Mouse (Mus musculus): ENCODE data around the gene Pum3.

The Pum3 gene

DNA sequence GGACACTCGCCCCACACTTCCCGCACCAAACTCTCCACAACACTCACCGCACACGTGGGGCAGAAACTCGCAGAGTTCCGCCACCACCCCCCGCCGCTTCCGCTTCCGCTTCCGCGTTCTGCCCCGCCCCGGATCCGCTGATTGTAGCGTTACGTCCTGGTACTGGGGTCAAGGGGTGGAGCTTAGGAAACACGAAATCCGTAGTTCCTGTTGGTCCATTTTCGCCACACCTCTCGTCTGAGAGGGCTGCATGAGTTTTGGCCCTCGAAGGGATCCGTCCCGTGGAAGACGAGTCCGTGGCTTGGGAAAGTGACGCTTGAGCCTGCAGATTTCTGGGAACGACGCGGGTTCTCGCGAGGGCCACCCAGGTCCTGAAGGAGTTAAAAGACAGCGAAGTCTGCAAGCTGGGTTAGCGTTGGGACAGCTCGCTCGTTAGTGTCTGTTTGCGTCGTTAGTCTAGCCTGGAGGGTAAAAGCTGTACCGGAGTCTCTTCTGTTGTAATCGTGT, at the start of gene Pum3:
Pum3 (minus strand) TSS at position 81 of the 507 bp plus-strand sequence.
- peak; percentile 99 for DNase-seq

DNA sequence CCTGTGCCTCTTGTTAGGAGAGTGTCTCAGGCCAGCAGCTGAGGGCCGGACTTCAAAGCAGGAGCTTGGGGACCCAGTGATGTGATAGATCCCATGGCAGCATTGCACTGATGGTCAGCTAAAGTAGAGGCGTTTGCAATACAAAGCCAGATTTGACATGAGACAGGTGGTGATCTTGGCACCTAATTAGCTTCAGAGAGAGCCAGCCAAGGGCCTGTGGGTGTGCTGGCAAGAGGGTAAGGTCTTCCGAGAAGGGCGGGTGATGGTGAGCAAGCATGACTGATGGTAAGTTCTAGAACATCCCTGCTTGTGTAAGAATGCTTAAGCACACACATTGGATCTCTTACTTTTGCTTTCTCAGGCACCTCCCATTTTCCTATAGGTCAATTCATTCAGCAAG, 37.1 kb upstream of the Pum3 start:
- peak; percentile 86 for DNase-seq

DNA sequence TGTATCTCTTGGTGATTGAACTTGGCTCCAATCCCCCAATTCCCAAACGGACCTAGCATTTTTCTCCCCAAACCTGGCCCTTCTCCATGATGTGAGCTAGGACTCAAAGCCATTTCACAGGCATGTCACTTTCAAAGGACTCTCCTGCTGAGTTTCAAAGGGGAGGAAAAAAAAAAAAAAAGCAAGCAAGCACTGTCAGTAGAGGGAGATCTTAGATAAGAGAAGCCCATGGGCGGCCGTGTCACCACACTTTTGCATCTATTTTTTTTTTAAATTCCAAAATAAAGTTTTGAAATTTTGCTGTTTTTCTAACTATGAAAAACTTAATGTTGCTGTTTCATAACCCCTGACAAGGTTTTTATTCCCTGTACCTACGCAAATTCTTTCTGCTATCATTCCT, 33.0 kb upstream of the Pum3 start:
- no peak for DNase-seq

DNA sequence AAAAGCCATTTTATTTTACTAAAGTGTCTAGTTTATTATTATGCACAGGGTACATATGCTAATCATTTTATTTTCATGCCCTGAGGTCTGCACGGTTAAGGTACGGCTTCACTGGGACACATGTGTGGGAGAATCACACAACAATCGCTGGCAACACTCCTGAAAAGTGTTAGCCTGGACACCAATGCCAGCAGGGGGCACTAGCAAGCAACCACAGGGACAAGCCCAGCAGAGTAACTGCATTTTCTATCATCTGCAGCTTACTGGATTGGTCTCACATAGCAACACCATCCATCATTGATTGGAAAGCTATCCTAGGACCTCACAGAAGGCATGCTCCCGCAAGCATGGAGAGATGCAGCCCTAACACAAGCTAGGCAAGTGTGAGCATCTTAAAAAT, 20.8 kb upstream of the Pum3 start:
- peak; percentile 55 for DNase-seq

DNA sequence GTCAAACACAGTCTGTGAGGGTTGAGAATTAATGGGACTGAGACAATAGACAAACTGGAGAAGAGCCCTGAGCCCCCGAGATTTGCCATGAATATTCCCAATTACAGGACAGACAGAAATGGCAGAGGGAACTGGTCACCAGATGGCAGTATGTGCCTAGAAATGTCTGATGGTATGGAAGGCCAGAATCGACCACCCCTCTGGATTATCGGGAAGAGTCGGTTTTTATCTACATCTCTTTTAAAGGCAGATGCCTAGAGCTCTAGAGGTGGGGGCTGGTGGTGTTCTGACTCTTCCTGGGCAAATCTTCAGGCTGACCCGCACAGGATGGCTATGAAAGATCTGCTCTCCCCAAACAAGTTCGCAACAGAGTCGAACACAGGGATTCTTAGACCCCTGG, 17.9 kb upstream of the Pum3 start:
- DNase-seq: no peak

DNA sequence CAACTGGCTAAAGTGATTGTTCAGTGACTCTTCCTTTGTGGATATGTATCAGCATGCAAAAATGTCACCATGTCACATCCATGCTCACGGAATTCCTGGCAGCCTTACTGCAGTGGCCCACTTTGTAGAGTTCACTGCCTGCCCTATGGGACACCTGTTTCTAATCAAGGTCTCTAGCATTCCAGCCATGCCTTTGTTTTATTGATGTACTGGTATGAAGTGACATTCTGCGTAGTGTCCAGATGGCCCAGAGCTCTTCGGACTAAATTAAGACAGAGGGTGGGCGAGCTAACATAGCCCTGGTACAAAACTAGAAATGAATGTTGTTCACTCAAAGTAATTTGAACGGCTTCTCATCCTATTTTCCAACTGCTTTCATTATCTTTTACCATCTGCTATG, 11.5 kb upstream of the Pum3 start:
- no peak for DNase-seq

DNA sequence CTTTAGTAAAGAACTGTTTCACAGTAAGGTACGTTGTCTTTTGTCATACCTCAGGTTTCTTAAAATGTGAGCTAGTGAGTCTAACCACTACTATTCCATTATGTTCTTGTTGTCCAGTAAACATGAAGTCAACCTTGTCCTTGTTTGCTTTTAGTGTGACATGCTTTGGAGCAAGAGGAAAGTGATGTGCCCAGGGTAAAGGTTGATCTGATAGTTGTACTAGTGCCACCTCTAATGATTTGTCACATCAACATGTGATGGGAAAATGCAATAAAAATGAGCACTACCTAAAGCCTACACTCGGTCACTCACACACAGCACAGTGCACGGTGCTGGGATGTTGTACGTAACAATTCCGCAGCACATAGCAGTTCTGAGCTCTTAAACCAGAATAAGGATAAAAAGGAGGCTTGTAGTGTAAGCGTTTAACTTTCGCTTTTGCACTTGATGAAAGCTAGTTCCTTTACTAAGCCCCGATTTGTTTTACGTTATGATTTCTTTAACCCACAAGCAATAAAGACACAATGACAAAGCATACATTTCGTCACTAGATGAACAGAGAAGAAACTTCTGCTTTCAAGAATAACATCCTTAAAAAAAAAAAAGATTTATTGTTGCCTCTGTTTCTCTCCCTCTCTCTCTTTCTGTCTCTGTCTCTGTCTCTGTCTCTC, 8.5 kb upstream of the Pum3 start:
- no peak for DNase-seq

DNA sequence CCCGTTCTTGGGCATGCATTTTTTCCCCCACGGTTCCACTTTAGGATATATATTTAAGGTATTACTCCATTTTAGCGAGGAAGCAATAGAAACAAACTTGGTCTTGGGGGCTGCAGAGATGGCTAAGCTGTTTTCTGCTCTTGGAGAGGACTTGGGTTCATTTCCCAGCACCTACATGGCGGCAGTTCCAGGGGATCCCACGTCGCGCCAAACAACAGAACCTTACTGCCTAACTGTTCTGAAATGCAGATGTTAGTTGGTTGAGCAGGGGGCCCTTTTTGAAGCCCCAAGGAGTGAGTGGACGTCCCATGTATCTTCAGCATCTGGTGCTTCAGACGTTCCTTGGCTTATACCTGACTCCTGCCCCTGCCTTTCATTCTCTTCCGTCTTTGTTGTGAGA, 781 bp upstream of the Pum3 start:
- DNase-seq: no peak

DNA sequence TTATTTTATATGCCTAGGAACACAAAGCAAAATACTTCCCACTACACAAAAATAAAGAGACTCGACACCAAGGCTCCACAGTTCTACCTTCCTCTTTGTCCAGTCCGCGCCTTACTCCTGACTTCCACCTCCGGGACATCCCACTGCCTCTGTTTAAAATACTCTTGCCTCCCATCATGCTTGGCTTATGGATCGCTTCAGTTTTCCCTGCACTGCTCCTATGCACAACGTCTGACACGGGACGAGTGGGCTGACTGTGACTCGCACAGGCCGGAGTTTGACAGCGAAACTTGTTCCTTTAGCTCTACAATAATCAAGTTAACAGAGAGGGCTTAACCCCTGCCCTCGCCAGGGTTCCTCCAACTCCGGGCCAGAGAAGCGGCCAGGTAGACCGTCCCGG, 344 bp downstream of the Pum3 start:
- no peak for DNase-seq

DNA sequence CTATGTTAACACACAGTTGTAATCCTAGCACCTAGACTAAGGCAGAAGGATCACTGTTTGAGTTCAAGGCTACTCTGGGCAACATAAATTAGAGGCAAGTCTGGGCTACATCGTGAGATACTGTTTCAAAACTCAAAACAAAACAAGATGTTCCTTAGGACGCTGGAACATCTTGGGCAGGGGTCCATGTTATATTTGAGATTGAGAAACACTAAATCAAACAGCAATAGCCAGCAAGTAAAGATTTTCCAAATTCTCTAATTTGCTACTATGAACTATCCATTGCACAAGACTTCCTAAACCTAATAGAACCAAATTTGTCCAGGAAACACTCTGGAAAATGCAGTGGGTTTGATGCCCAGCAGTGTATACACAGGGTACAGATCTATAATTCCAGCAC, 1.8 kb downstream of the Pum3 start:
- no peak for DNase-seq

DNA sequence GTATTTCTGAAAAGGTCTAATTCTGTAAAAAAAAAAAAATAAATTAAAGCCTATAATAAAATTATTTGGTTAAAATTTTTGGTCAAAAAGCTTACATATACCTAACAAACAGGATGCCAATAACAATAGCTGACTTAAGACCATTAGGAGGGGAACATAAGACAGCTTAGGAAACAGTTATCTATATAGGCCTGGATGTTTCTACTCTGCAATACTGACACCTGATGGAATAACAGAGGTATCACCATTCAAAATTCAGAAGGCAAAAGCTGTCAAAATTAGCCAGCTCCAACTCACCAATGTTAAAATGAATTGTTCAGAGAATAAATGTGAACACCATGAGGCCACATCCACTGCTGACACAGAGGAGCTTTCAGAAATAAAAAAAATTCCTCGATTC, 3.2 kb downstream of the Pum3 start:
- no peak for DNase-seq

DNA sequence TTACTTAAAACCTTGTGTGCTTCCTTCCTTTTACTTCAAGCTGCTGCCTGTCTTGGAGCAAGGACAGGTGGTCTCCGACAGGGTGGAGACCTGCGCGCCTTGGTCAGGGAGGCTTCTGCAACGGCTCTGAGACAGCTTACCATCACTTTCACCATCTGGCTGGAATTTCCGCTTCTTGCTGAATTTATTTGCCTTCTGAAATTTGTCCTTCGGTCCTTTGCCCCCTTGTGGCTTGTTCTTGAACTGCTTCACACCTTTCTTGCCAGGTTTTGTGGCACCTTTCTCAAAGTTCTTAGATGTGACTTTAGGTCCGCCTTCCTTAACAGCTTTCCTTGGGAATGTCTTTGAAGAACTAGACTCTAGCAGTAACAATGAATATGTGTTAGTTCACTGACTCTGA, 4.0 kb downstream of the Pum3 start:
- peak; percentile 73 for DNase-seq

DNA sequence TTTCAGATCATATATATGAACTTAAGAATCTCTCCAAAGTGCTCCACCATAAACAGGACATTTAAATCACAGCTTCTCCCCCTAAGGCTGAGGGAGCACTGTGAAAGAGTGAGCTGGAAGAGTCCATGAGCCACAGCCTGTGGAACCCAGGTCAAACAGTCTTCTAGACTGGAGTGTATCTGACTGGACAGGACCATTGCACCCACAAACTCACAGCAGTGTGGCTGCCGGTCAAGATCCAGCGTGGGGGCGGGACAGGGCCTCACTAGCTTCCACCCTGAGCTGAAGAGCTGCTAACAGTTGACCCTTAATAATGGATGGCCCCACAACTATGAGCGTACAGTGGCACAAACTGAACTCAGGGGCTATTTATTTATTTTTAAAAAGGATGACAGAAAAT, 12.2 kb downstream of the Pum3 start:
- DNase-seq: no peak

DNA sequence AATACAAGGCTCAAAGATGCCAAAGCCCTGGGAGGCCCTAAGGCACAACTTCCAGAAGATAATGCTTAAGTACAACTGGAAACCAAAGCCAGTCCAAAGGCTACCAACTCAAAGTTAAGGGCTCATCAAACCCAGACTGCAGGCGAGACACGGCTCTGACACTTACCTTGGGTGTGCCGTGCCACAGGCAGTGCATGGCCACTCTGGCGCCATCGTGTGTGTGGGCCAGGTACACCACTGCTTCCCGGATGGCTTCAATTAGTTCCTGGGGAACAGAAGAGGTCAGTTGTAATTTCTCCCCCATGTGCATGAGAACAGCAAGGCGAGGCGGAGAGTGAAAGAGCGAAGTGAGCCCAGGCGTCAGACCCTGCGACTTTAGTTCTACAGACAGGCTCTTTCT, 13.1 kb downstream of the Pum3 start:
- peak; percentile 22 for DNase-seq

DNA sequence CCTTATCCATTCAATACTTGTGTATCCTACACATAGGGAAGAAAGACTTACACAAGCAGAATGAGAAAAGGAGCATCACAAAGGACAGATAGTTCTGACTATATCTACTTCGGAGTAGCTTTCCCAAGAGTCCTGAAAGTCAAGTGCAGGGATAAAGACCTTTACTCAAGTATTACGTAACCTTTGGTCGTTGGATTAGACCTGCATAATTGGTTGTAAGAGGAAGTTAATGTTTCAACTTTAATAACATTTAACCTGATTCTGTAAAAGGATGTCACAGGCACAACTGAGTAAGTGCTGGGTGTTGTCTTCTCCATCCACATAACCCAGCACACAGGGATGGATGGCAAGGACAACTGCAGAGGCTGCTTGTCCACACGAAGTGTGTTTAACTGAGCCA, 18.3 kb downstream of the Pum3 start:
- DNase-seq: no peak

DNA sequence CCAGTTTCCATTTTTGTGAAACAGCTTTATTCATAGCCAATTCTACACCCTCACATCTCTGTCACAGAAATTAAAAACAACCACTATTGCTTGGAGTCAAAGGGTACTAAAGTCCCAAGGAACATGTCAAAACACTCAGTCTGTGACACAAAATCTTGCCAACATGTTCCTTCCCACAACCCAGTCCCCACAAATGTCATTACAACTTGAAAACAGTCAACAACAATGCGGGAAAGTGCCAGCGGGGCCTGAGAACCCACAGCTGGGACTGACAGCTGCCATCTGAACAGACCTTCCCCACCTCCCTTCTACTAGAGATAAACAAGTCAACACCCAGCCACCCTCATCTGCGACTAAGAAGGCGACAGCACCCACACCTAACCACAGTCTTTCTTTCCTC, 18.9 kb downstream of the Pum3 start:
- no peak for DNase-seq

DNA sequence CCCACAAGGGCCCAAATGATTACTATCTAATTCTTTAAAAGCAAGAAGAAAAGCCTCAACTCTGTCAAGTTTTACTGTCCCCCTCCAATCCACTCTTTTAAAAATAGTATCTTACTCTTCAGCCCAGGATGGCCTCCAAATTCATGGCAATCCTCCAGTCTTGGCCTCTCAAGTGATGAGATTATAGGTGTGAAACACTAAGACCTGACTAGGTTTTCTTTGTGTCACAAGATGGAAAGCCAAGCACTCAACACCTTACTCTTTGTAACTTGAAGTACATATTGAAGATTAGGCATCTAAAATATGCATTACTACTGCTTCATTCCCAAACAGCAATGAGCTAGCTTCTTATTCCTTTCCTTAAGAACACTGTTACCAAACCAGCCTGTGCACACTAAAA, 19.8 kb downstream of the Pum3 start:
- no peak for DNase-seq

DNA sequence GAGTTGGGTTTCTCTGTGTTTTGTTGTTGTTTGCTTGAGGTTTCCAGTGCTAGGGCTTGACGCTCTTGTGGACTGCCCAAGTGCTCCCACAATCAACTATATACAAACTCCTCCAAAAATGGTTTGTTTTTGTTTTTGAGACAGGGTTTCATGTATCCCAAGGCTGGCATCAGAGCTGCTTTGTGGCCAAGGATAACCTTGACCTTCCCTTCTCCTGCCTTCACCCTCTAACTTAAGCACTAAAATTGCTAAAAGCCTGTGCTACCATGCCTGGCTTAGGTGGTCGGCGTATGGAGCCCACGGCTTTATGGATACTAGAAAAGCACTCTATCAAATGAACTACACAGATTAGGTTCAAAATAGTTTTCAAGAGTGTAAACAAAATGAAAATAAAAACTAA, 20.4 kb downstream of the Pum3 start:
- DNase-seq: no peak

DNA sequence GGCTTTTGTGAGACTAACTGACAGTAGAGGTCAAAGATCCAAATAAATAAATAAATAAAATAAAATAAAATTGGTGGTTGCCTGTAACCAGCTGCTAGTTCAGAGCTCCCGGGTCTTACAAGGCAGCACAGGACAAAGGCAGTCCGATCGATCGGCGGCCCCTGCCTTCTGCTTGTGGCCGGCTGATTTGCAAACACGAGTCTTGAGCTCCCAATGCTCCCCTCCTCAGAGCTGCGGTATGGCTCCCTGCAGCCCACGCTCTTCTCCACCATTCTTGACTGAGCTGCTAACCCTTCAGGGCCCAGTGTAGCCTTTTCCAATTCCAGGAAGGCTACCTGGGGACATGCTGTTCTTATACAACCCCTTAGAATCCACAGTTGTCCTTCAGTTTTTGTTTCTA, 31.8 kb downstream of the Pum3 start:
- DNase-seq: no peak

DNA sequence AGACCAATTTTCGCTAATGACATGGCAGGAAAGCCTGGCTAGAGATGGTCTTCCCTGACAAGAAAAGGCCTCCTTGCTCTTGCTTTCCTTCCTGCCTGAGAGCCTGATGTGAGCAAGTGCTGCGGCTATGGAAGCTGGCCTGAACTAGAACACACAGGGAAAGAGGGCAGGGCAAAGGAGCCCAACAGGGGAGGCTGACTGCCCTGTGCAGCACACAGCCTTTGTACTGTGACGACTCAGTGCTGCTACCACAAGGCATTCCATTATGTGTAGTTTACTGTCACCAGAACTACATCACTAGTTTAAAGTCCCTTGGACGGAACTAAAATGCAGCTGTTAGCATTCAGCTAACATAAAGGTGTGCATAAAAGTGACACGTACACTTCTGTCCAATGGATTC, 32.4 kb downstream of the Pum3 start:
- DNase-seq: no peak

DNA sequence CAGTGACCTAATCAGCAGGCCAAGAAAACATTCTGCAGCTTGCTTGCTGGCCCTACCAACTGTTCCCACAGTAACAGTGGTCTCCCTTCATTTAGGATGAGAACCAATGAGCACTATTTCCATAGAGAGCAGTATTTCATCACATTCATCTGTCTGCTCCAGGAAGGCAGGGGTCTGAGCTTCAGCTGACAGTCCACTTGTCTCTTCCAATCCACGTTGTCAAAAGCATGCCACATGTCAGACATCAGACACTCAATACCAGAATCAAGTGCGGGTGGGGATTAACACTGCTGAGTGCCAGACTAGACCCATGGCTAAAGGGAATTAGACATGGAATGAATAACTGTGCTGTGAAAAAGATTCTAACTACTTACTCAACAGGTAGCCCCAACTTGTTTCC, 32.9 kb downstream of the Pum3 start:
- DNase-seq: no peak

DNA sequence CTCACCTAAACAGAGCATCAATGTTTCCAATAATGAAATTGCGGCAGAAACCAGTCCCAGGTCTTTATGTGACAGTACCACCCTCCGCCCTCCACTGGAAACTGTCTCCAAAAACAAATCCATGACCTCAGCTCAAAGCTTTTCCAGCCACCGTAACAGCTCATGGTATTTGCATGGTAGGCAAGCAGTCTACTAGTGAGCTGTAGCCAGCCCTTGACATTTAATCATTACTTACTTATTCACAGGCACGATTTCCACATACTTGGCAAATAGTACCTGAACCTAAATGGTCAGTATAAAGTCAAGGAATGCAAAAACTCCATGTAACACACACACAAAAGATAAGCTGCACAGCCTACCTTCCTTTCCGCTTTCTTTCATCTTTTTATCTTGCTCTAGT, 33.7 kb downstream of the Pum3 start:
- DNase-seq: no peak

DNA sequence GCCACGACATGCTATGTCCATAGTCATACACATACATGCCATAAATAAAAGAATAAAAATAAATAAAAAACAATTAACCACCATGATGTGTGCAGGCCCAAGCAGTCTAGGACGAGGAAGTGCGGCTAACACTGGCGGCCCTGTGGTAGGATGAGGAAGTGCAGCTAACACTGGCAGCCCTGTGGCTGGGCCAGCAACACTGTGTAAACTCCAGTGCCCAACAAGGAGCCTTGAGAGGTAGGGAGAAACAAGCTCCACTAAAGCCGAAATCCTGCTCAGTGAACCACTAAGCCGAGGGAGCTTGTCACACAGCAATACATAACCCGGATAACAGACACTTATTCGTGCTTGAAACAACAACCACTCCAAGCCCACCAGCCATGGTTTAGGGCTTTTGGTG, 34.1 kb downstream of the Pum3 start:
- no peak for DNase-seq

DNA sequence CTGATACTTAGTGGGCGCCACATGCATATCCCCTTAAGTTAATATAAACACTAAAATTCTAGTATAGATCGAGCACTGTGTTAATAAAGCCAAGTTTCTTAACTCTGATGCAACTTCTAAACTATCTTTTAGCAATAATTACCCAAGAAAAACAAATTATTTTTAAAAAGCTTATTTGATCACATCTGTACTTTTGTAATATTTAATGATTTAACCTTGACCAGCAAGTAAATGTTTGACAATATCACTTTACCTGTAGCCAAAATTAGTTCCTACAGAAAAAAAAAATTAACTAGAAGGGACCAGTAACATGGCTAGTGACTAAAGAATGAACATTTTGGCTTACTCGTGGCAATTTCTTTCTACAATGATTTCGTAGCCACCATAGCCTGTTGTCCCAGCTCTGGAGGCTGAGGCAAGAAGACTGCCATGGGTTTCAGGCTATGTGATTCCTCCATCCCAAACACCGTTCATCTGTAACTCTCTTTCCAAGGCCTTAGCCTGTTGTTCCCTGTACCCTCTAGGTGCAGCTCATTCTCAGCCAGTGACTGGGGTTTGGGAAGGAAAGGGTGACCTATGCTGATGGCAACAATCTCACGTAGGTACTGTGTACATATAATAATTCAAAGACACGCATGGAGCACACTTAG, 35.2 kb downstream of the Pum3 start:
- DNase-seq: no peak

DNA sequence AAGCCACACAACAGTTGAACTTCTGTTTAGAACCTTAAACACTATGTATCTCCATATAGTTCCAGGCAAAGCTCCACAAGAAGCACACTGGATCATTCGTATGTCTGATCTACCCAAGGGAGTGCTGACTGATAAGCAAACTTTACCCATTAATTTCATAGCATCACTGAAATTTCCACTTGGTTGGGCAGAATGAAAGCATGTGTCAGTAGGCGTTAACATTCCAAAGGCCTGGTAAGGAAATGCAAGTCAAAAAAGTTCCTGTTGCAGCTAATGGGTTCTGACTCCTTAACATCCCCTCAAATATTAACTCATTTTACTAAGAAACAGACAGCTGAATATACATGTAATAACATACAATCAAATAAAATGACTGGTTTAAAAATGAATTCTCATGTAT, 37.2 kb downstream of the Pum3 start:
- no peak for DNase-seq
